20 mouse cellular contexts compared by ENCODE assay signal in genomic region chr4:22186422-22186821, GRCm38 (mm10).
A peak's percentile ranks its signal among the peaks of the same experiment; 100 is the strongest.
DNase-seq lines count a peak whose midpoint lies in the region; ATAC-seq lines count a peak whose summit lies in the region.
"Had no signal": no experiment of that assay in that cellular context is flagged by ENCODE, and none has a peak within 500 bp of the region (broad histone marks: within the 10 kb centered on the region; RNA-seq: fewer than 3 reads in every experiment).

No protein-coding gene starts in this region.

- no peaks in the 10 kb centered on the region for H3K9me3 ChIP-seq in midbrain, embryonic 12.5 days
- H3K9me3 ChIP-seq in midbrain, embryonic 15.5 days, result no peaks in the 10 kb centered on the region
- H3K9me3 ChIP-seq in hindbrain, embryonic 16.5 days (ENCODE audit: control insufficient read depth, low read length), result no peaks in the 10 kb centered on the region
- H3K9me3 ChIP-seq: heart, embryonic 10.5 days; limb, embryonic 15.5 days had no signal

- H3K36me3 ChIP-seq in midbrain, embryonic 12.5 days, result no peaks in the 10 kb centered on the region
- no peaks in the 10 kb centered on the region for H3K36me3 ChIP-seq in midbrain, embryonic 15.5 days (replicated peaks)
- H3K36me3 ChIP-seq in hindbrain, embryonic 16.5 days (ENCODE audit: control insufficient read depth, insufficient read depth, low read length), result no peaks in the 10 kb centered on the region
- H3K36me3 ChIP-seq: heart, embryonic 10.5 days; limb, embryonic 15.5 days had no signal

- peak; percentile 45; the same call in 1 of the 2 replicates for ATAC-seq in midbrain, embryonic 12.5 days (ENCODE audit: low FRiP score, low read depth)
- ATAC-seq in midbrain, embryonic 15.5 days (replicated peaks), result no peak; the same call in 1 of the 2 replicates
- ATAC-seq in hindbrain, embryonic 16.5 days, result 0 out of 2 replicates have a peak, but pooled peaks have one; percentile 45
- ATAC-seq: CD4-positive, CD25-positive, alpha-beta regulatory T cell, adult 4 months; forebrain, embryonic 14.5 days; liver, postnatal 0 days had no signal

- peak; percentile 42 for DNase-seq in embryo, embryonic 11 days
- no peak for DNase-seq in c-Kit-positive CD71-positive TER-119-positive erythroid progenitor cells, embryonic 14.5 days (ENCODE audit: low spot score)
- DNase-seq in cerebellum, adult 8-10 months, result no peak
- DNase-seq in layer of hippocampus, postnatal 25 days (ENCODE audit: extremely low spot score in 1 of 2, low spot score in 1 of 2), result no peak
- DNase-seq: cerebellum, postnatal 14 days; heart, postnatal 14 days; liver, postnatal 0 days; lung, postnatal 14 days; spleen, adult 18-20 months; thymus, adult 2 months had no signal

- WGBS in midbrain, embryonic 12.5 days, result 67% methylated on average over 1 of the region's 1 CpGs
- WGBS in midbrain, embryonic 15.5 days, result 70% methylated on average over 1 of the region's 1 CpGs
- WGBS in hindbrain, embryonic 16.5 days, result 35% methylated on average over 1 of the region's 1 CpGs

- H3K9ac ChIP-seq in midbrain, embryonic 12.5 days (replicated peaks), result no peak overlapping the region
- no peak overlapping the region for H3K9ac ChIP-seq in midbrain, embryonic 15.5 days
- H3K9ac ChIP-seq in hindbrain, embryonic 16.5 days (ENCODE audit: low read depth, low read length), result no peak overlapping the region
- H3K9ac ChIP-seq: limb, embryonic 15.5 days; liver, postnatal 0 days had no signal

- no peak overlapping the region for H3K4me3 ChIP-seq in midbrain, embryonic 12.5 days
- no peak overlapping the region for H3K4me3 ChIP-seq in midbrain, embryonic 15.5 days
- H3K4me3 ChIP-seq in hindbrain, embryonic 16.5 days (ENCODE audit: low read length), result no peak overlapping the region
- H3K4me3 ChIP-seq: erythroblast, embryonic 14.5 days; heart, embryonic 10.5 days; limb, embryonic 15.5 days; megakaryocyte, embryonic 14.5 days had no signal

- no peak overlapping the region for H3K27ac ChIP-seq in midbrain, embryonic 12.5 days (replicated peaks)
- H3K27ac ChIP-seq in midbrain, embryonic 15.5 days, result no peak overlapping the region
- no peak overlapping the region for H3K27ac ChIP-seq in hindbrain, embryonic 16.5 days (ENCODE audit: low read depth, low read length)
- H3K27ac ChIP-seq: heart, embryonic 10.5 days; kidney, postnatal 0 days; limb, embryonic 15.5 days had no signal

- H3K4me2 ChIP-seq in midbrain, embryonic 12.5 days (replicated peaks), result no peak overlapping the region
- no peak overlapping the region for H3K4me2 ChIP-seq in midbrain, embryonic 15.5 days
- H3K4me2 ChIP-seq in hindbrain, embryonic 16.5 days (ENCODE audit: low read length), result no peak overlapping the region
- H3K4me2 ChIP-seq: limb, embryonic 15.5 days had no signal

- H3K4me1 ChIP-seq in midbrain, embryonic 12.5 days, result peaks cover 4% of the 10 kb centered on the region; the same call in 1 of the 2 replicates
- H3K4me1 ChIP-seq in midbrain, embryonic 15.5 days, result peaks cover 8% of the 10 kb centered on the region; the same call in 1 of the 2 replicates
- no peaks in the 10 kb centered on the region for H3K4me1 ChIP-seq in hindbrain, embryonic 16.5 days (ENCODE audit: control insufficient read depth, insufficient read depth, low read depth, low read length)
- H3K4me1 ChIP-seq: heart, embryonic 10.5 days; limb, embryonic 15.5 days; megakaryocyte, embryonic 14.5 days had no signal

- H3K27me3 ChIP-seq in midbrain, embryonic 12.5 days, result no peaks in the 10 kb centered on the region
- H3K27me3 ChIP-seq in midbrain, embryonic 15.5 days (replicated peaks), result no peaks in the 10 kb centered on the region
- no peaks in the 10 kb centered on the region for H3K27me3 ChIP-seq in hindbrain, embryonic 16.5 days (replicated peaks; ENCODE audit: control insufficient read depth, insufficient read depth, low read length)
- H3K27me3 ChIP-seq: limb, embryonic 15.5 days; megakaryocyte, embryonic 14.5 days had no signal
